Mouse (Mus musculus) right cerebral cortex, postnatal 25 days (tissue): ENCODE results near the gene Col13a1.

Experiments used
- DNase-seq: peaks from one replicate; pipeline ENCODE4 v3.0.0; 2022

Gene Col13a1

GRCm38 (mm10) chr10:61894564-61894963, 84.3 kb downstream of the Col13a1 start:
- DNase-seq: no peak

GRCm38 (mm10) chr10:61891138-61891537, 87.8 kb downstream of the Col13a1 start:
- DNase-seq: no peak

GRCm38 (mm10) chr10:61890294-61890693, 88.6 kb downstream of the Col13a1 start:
- DNase-seq: no peak

DNA sequence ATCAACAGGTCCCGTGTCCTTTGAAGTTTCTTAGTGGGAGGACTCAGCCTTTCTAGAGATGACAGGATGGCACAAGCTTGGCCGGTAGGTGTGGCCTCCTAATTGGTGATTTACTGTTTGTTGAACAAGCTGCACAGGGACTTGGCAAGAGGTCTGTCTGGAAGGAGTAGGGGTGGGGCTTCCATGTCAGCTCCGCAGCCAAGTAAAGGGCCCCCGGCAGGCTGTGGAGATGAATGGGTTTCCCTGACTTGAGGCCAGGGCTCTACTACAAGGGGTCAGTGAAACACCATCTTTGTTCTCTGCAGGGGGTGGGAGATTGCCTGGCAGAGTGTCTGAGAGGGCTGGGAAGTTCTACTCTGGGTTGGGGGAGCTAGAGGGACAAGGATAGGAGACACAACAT, 99.5 kb downstream of the Col13a1 start:
- DNase-seq: no peak

DNA sequence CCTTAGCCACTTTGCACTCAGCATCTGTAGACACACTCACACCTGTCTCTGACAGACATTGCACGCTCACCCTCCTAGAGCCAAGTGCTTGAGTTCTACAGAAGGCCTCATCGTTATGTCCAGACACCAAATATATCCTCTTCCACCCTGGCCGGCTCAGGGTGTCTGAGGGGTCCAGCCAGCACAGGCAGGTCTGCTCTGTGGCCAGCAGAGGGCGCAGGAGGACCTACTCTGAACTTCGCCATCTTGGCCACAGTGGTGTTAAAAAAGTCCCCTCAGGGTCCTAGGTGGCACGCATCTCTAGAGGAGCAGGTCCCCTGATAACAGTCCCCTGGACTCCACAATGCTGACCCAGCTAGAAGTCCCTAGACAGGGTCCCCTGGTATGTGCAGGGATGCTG, 101.1 kb downstream of the Col13a1 start:
- peak; percentile 32 for DNase-seq

GRCm38 (mm10) chr10:61869796-61870195, 109.1 kb downstream of the Col13a1 start:
- DNase-seq: no peak

- DNase-seq: no peak
Observed at GRCm38 (mm10) chr10:61866045-61866580, 112.8 kb downstream of the Col13a1 start.

- no peak for DNase-seq
Observed at GRCm38 (mm10) chr10:61859451-61859850, 119.5 kb downstream of the Col13a1 start.

DNA sequence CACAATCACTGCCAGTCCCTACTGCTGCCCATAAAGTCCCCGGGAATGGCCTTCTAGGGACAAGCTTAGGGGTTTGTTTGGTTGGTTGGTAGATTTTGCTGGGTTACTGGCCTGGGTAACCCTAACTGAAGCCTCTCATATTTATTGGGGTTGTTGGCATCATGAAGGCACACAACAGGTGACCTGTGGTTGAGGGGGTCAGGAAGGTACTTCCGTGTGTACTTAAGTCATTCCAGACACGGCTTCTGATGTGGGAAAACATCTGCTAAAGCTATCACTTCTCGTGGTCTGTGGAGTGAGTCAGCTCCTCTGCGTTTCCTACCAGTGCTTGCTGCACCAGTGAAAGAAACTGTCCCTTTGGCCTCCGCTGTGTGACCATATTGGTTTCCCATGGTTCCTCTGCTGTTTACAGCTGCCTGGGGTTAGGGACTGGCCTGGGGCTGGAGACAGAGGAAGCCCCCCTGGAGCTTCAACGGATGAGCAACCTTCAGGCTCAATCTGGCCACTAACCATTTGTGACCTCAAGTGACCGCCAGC, 123.7 kb downstream of the Col13a1 start:
- no peak for DNase-seq

DNA sequence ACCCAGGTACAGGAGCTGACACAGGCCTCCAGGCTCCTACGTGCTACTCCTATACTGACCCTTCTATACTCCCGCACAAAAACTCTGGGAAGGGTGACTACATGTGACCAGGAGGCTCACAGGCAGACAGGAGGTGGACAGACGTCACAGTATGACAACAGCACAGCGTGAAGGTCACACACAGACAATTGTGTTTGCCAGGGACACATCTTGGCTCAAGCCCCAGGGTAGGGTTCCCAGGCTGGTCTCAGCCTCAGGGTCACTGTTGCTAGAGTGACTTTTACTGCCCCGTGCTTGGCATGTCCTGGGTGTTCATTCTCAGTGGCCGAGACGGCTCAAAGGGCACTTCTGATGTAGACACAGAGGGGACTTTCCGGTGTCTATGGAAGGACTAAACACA, 126.1 kb downstream of the Col13a1 start:
- DNase-seq: no peak

DNA sequence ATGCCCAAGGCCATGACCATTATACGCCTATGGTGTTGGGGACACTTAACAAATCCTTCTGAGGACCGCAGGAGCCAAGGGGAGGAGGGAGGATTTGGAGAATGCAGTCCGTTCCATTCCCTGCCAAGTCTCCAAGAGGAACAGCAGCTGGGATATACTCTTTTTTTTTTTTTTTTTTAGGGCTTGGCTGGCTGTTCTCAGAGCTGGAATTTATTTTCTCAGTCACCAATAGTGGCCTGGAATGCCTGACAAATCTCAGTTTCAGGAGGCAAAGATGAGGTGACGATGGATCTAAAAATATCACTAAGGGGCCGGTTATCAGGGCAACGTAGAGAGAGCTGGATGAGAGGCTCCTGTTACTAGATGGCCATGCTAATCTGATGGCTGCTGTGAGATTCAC, 130.4 kb downstream of the Col13a1 start:
- no peak for DNase-seq

DNA sequence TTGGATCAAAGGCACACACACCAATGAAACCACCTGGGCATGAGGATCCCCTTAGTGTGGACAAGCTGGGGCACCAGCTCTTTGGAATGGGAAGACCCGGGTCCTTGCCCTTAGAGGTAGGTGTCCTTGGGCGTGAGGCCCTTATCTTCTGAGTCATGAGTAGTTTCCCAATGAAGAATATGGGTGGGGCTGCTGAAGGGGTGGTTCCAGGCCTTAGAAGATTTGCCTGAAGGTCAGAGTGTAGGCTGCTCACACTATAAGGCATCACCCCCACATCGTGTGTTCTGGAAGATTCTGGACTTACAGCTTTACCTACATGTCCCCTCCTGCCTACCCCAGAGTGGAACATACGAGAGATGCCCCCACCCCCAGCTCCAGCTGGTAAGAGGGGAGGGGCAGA, 133.4 kb downstream of the Col13a1 start:
- DNase-seq: no peak

DNA sequence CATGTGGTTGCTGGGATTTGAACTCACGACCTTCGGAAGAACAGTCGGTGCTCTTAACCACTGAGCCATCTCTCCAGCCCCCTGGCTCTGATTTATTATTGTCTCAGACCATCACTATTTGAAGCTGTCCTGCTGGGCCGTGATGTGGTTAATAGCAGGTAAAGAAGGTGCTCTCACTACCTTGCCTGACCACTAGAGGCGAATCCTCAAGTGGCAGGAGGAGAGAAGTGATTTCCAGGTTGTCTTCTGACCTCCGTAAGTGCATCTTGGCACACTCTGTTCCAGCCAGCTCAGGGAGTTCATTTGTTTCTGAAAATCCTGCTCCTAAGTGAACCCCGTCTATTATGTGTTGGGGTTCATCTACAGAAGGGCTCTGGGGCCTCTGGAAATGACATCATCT, 134.4 kb downstream of the Col13a1 start:
- DNase-seq: no peak

GRCm38 (mm10) chr10:61842261-61842660, 136.6 kb downstream of the Col13a1 start:
- DNase-seq: no peak

DNA sequence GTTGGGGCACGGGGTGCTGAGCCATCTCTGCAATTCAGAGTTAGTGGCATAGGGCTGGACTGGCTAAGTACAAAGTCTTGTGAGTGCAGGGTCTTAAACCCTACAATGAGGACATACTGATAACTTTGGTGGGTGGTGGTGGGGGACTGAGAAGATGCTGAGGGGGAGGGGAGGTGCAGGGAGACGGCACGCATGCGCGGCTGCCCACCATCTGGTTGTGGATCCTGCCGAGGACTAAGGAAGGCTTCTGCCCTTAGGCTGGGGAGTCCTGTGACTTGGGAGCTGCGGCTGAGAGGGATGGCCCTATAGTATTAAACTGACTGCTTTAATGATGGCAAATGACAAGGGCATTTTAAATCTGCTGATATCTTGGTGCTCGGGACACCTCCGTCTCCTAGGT, 139.6 kb downstream of the Col13a1 start:
- no peak for DNase-seq

GRCm38 (mm10) chr10:61838769-61839168, 140.1 kb downstream of the Col13a1 start:
- DNase-seq: peak; percentile 27

GRCm38 (mm10) chr10:61837286-61837685, 141.6 kb downstream of the Col13a1 start:
- DNase-seq: no peak

GRCm38 (mm10) chr10:61834288-61834687, 144.6 kb downstream of the Col13a1 start:
- DNase-seq: no peak

DNA sequence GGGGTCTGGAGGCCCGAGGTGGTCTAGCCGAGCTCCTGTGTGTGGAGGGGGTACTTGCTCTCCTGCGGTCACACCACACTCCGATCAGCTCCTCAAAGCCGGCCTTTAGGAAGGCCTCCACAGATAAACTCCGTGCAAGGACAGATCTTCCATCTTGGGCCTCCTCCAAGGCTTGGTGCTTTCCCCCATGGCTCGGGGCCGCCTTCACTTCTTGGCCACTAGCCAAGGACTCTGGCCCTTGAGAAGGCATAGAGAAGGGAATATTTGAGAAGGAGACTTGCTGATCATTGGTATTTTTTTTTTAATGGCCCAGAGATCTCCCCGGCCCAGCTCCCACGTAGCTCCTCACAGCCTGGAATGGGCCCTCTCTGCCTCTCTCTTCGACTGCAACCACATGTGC, 146.2 kb downstream of the Col13a1 start:
- no peak for DNase-seq

DNA sequence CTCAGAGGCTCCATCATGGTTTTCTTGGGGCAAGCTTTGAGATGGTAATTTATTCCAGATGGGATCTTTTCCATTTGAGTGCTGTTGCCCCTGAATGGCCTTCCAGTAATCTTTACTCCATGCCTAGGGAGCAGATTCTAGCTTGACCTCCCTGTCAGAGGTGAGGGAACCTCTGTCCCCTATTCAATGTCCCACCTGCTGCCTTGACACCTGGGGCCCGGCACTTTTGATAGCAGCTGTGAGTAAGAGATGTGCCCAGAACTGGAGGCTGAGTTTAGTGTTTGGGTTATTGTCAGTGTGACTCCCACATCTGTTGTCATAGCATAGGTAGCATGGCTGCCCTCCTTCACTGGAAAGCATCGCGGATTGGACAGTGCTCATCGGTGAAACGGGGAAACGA, 147.2 kb downstream of the Col13a1 start:
- no peak for DNase-seq

DNA sequence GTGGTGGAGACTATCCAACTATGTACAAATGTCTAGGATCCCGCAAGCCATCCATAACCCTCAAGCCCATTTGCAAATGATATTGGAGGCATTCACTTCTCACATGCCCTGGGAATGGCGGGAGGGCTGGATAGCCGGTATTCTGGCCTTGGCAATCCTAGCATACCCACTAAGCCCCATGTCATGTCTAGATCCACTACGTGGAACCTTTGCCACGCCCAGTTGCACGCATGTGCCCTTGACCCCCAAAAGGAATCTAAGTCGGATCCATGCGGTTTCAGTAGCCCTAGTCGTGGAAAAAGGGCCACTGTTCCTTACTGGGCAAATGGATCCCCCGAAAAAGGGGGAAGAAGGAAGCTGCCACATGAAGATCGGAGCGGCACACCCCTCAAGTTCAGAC, 147.7 kb downstream of the Col13a1 start:
- no peak for DNase-seq

DNA sequence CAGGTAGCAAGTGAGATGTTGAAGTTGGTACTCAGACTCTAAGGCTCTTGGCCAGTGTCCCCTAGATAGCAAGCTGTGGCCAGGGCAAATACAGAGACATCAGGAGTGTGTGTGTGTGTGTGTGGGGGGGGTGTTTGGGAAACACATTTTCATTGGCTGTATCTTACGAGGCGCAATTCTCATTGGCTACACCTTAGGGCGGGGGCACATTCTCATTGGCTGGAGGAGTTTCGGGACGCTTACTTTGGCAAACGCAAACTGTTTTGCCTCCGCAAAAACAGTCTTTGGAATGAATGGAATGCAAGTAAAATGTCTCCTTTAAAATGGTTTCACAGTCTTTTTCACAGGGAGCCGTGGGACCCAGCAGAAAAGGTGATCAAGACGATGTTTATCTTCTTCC, 148.1 kb downstream of the Col13a1 start:
- DNase-seq: no peak

DNA sequence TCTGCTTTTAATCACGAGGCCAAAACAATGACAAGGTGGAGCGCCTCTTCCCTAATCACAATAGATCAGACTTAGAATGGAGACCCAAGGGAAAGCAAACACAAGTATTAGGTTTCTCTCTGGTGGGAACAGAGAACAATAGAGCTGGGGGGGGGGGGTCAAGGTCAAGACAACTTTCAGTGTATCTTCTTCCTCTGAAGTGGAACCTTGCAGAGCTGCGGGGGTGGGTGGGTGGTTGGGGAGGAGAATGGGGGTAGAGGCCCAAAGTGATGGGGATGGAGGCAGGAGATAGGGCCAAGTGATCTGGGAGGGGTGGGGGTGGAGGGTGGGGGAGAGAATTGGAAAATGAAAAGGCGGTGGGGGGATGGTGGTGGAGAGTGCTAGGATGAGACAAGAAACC, 149.9 kb downstream of the Col13a1 start:
- no peak for DNase-seq

DNA sequence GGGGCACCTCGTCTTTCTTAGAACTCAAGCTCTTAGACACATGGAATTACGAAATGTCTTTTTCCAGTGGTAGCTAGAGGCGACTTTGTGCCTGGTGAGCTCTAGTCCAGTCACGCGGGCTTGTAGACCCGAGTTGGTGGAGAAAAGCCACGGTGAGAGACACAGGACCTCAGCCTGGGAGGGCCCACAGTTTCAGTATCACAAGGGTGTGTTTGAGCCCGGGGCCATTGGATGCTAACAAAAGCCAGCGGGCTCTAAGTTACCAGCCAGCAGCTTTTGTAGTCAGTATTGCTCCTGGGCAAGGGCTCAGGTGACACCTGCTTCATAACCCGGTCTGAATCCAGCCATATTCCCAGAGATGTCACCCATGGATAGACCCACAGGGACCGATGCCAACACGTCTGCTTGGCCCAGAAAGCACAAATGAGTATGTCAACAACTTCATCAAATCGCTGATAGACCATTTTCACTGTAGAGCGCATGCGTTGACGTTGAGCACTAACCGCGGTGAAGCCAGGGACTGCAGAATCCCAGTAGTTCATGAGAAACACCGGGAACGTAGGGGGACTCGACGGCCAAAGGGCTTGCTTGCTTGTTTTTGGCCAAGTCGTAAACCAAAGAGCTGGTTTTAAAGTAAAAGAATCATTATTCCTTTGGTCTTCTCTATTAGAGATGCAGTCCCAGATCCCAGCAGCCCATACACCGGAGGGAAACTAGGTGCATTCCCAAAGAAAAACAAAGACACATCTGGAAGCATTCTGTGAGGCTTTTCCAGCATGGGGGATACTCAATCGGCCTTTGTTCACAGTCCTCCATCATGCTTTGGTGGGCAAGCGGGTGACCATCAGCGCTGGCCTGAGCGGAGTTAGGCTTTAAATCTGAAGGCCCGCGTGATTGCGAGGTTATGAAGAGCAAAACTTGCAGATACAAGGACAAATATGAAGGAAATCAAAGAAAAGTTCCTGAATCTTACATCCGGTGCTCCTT, 150.7 kb downstream of the Col13a1 start:
- DNase-seq: no peak
